Mouse (Mus musculus) intestine, embryonic 15.5 days (tissue): ENCODE data around the gene Paqr5. TPM values are rescaled to one million over a fixed set of nuclear protein-coding genes. Genes with fewer than 3 reads are reported as not detected.
A peak's percentile ranks its signal among the peaks of the same experiment; 100 is the strongest.

Experiments used
- ATAC-seq: fragments of 200-750 bp; cut with Nextera tagmentation; 2 replicates; pipeline ENCODE4 v1.8.0; 2017; ENCODE audit warnings: moderate TSS enrichment, moderate library complexity
- H3K27ac ChIP-seq: fragments of 300-500 bp; sonication (generic); 2 replicates; pipeline ENCODE4 v1.5.1; 2015; ENCODE audit warnings: mild to moderate bottlenecking, inconsistent platforms
- H3K27me3 ChIP-seq: fragments of 300-500 bp; sonication (generic); replicated peaks from 2 replicates; pipeline ENCODE4 v1.6.1; 2015; ENCODE audit warnings: inconsistent platforms
- H3K36me3 ChIP-seq: fragments of 300-500 bp; sonication (generic); 2 replicates; pipeline ENCODE4 v1.6.1; 2015; ENCODE audit warnings: inconsistent platforms
- H3K4me1 ChIP-seq: fragments of 300-500 bp; sonication (generic); replicated peaks from 2 replicates; pipeline ENCODE4 v1.6.1; 2015; ENCODE audit warnings: inconsistent platforms
- H3K4me2 ChIP-seq: fragments of 300-500 bp; sonication (generic); replicated peaks from 2 replicates; pipeline ENCODE4 v1.6.1; 2015; ENCODE audit warnings: mild to moderate bottlenecking, inconsistent platforms
- H3K4me3 ChIP-seq: fragments of 300-500 bp; sonication (generic); replicated peaks from 2 replicates; pipeline ENCODE4 v1.5.1; 2015; ENCODE audit warnings: inconsistent platforms
- H3K9ac ChIP-seq: fragments of 300-500 bp; sonication (generic); 2 replicates; pipeline ENCODE4 v1.6.1; 2015; ENCODE audit warnings: inconsistent platforms
- H3K9me3 ChIP-seq: fragments of 300-500 bp; sonication (generic); 2 replicates; pipeline ENCODE4 v1.6.1; 2016; ENCODE audit warnings: inconsistent platforms
- WGBS: fragments of 180-500 bp; shearing (Covaris S2); methylation state at CpG from one replicate; pipeline ENCODE4 v1.1.7; 2015; 5-methylcytosine and 5-hydroxymethylcytosine counted together
- polyA plus RNA-seq: library from polyadenylated mRNA; unstranded; fragments of >200 nt; fragmentation: Nextera tagmentation; extraction: Ambion mirVana; gene quantifications from 2 replicates; pipeline ENCODE4 v1.2.1, GENCODE M21; 2015

The Paqr5 gene
- polyA plus RNA-seq, 1 experiment from 2014 or later: 7.6 TPM

- peak within 1 kb of the TSS; percentile 97 for H3K4me2 ChIP-seq
- 1% methylated on average over 44 of the region's 44 CpGs for WGBS
- no peaks in the 10 kb centered on the region for H3K4me1 ChIP-seq
- H3K9ac ChIP-seq: peak within 1 kb of the TSS; percentile 74
- H3K27ac ChIP-seq: peak within 1 kb of the TSS; percentile 90
- no peaks in the 10 kb centered on the region for H3K9me3 ChIP-seq
- H3K27me3 ChIP-seq: no peaks in the 10 kb centered on the region
- H3K4me3 ChIP-seq: peak within 1 kb of the TSS; percentile 86
- H3K36me3 ChIP-seq: peaks cover 6% of the 10 kb centered on the region; the same call in 1 of the 2 replicates
- peak; percentile 96 for ATAC-seq
Measured at GRCm38 (mm10) chr9:61946623-61947401, 79.8 kb downstream of the Paqr5 start, which contains the start of gene Kif23. Gene Kif23 (minus strand): TSS chr9:61946774.

GRCm38 (mm10) chr9:61945973-61946611, 80.6 kb downstream of the Paqr5 start:
- no peaks in the 10 kb centered on the region for H3K4me1 ChIP-seq
- peak; percentile 82 for ATAC-seq
- peaks cover 6% of the 10 kb centered on the region; the same call in 1 of the 2 replicates for H3K36me3 ChIP-seq
- peak overlapping the region; percentile 74 for H3K9ac ChIP-seq
- no peaks in the 10 kb centered on the region for H3K27me3 ChIP-seq
- whole genome bisulfite sequencing: under 1% methylated on average over 38 of the region's 38 CpGs
- no peaks in the 10 kb centered on the region for H3K9me3 ChIP-seq
- H3K4me2 ChIP-seq: peak overlapping the region; percentile 97
- H3K4me3 ChIP-seq: peak overlapping the region; percentile 86
- peak overlapping the region; percentile 90 for H3K27ac ChIP-seq

- H3K27me3 ChIP-seq: no peaks in the 10 kb centered on the region
- no peak for ATAC-seq
- no peaks in the 10 kb centered on the region for H3K4me1 ChIP-seq
- H3K27ac ChIP-seq: no peak overlapping the region
- WGBS: 82% methylated on average over 3 of the region's 3 CpGs
- no peaks in the 10 kb centered on the region for H3K9me3 ChIP-seq
- no peak overlapping the region for H3K4me2 ChIP-seq
- peaks cover 23% of the 10 kb centered on the region for H3K36me3 ChIP-seq
- H3K4me3 ChIP-seq: no peak overlapping the region
- H3K9ac ChIP-seq: no peak overlapping the region
Measured at GRCm38 (mm10) chr9:61941054-61941453, 85.6 kb downstream of the Paqr5 start.

- no peaks in the 10 kb centered on the region for H3K27me3 ChIP-seq
- no peak overlapping the region for H3K4me3 ChIP-seq
- no peak for ATAC-seq
- peaks cover 30% of the 10 kb centered on the region; the same call in 1 of the 2 replicates for H3K36me3 ChIP-seq
- no peaks in the 10 kb centered on the region for H3K9me3 ChIP-seq
- no peak overlapping the region for H3K9ac ChIP-seq
- 75% methylated on average over 2 of the region's 2 CpGs for WGBS
- no peak overlapping the region for H3K4me2 ChIP-seq
- no peaks in the 10 kb centered on the region for H3K4me1 ChIP-seq
- no peak overlapping the region for H3K27ac ChIP-seq
Measured at GRCm38 (mm10) chr9:61933333-61933732, 93.3 kb downstream of the Paqr5 start.

GRCm38 (mm10) chr9:61932009-61932408, 94.6 kb downstream of the Paqr5 start:
- Histone ChIP-seq H3K9ac (no peak overlapping the region), H3K27ac (no peak overlapping the region), H3K9me3 (no peaks in the 10 kb centered on the region), H3K27me3 (no peaks in the 10 kb centered on the region), H3K4me2 (no peak overlapping the region), H3K4me1 (no peaks in the 10 kb centered on the region), H3K4me3 (no peak overlapping the region), H3K36me3 (peaks cover 37% of the 10 kb centered on the region)
- WGBS: 93% methylated on average over 3 of the region's 3 CpGs
- ATAC-seq: no peak

- no peak overlapping the region for H3K4me2 ChIP-seq
- H3K9ac ChIP-seq: no peak overlapping the region
- no peaks in the 10 kb centered on the region for H3K27me3 ChIP-seq
- H3K36me3 ChIP-seq: peaks cover 40% of the 10 kb centered on the region
- 90% methylated on average over 10 of the region's 10 CpGs for WGBS
- H3K4me3 ChIP-seq: no peak overlapping the region
- no peaks in the 10 kb centered on the region for H3K4me1 ChIP-seq
- no peaks in the 10 kb centered on the region for H3K9me3 ChIP-seq
- no peak for ATAC-seq
- H3K27ac ChIP-seq: no peak overlapping the region
Measured at GRCm38 (mm10) chr9:61925086-61925660, 101.5 kb downstream of the Paqr5 start.

- Histone ChIP-seq H3K4me3 (no peak overlapping the region), H3K4me2 (no peak overlapping the region), H3K4me1 (no peaks in the 10 kb centered on the region), H3K36me3 (peaks cover 25% of the 10 kb centered on the region), H3K27ac (no peak overlapping the region), H3K9ac (no peak overlapping the region), H3K9me3 (no peaks in the 10 kb centered on the region), H3K27me3 (no peaks in the 10 kb centered on the region)
- 91% methylated on average over 6 of the region's 6 CpGs for WGBS
- ATAC-seq: no peak
Measured at GRCm38 (mm10) chr9:61920331-61920730, 106.3 kb downstream of the Paqr5 start.

GRCm38 (mm10) chr9:61919464-61919863, 107.2 kb downstream of the Paqr5 start:
- no peak overlapping the region for H3K27ac ChIP-seq
- no peak for ATAC-seq
- 92% methylated on average over 5 of the region's 5 CpGs for WGBS
- no peak overlapping the region for H3K4me3 ChIP-seq
- H3K4me1 ChIP-seq: no peaks in the 10 kb centered on the region
- H3K27me3 ChIP-seq: no peaks in the 10 kb centered on the region
- peaks cover 24% of the 10 kb centered on the region for H3K36me3 ChIP-seq
- no peak overlapping the region for H3K9ac ChIP-seq
- H3K4me2 ChIP-seq: no peak overlapping the region
- H3K9me3 ChIP-seq: no peaks in the 10 kb centered on the region

GRCm38 (mm10) chr9:61917436-61917835, 109.2 kb downstream of the Paqr5 start:
- Histone ChIP-seq H3K9ac (no peak overlapping the region), H3K4me3 (no peak overlapping the region), H3K27me3 (no peaks in the 10 kb centered on the region), H3K4me2 (no peak overlapping the region), H3K36me3 (peaks cover 20% of the 10 kb centered on the region), H3K27ac (no peak overlapping the region), H3K9me3 (no peaks in the 10 kb centered on the region), H3K4me1 (peaks cover 3% of the 10 kb centered on the region; the same call in 1 of the 2 replicates)
- 86% methylated on average over 6 of the region's 6 CpGs for WGBS
- ATAC-seq: no peak

GRCm38 (mm10) chr9:61916986-61917385, 109.7 kb downstream of the Paqr5 start:
- no peak overlapping the region for H3K27ac ChIP-seq
- peaks cover 24% of the 10 kb centered on the region for H3K36me3 ChIP-seq
- H3K4me1 ChIP-seq: peaks cover 7% of the 10 kb centered on the region; the same call in 1 of the 2 replicates
- 83% methylated on average over 3 of the region's 3 CpGs for WGBS
- no peaks in the 10 kb centered on the region for H3K9me3 ChIP-seq
- no peak overlapping the region for H3K4me3 ChIP-seq
- H3K9ac ChIP-seq: no peak overlapping the region
- H3K4me2 ChIP-seq: no peak overlapping the region
- ATAC-seq: no peak
- H3K27me3 ChIP-seq: no peaks in the 10 kb centered on the region

GRCm38 (mm10) chr9:61915393-61916005, 111.2 kb downstream of the Paqr5 start:
- peaks cover 8% of the 10 kb centered on the region; the same call in 1 of the 2 replicates for H3K4me1 ChIP-seq
- no peaks in the 10 kb centered on the region for H3K9me3 ChIP-seq
- H3K27ac ChIP-seq: peak overlapping the region; percentile 97
- WGBS: 45% methylated on average over 4 of the region's 4 CpGs
- no peak for ATAC-seq
- H3K9ac ChIP-seq: peak overlapping the region; percentile 55; the same call in 1 of the 2 replicates
- peak overlapping the region; percentile 82 for H3K4me2 ChIP-seq
- H3K4me3 ChIP-seq: peak overlapping the region; percentile 83; the same call in 1 of the 2 replicates
- H3K27me3 ChIP-seq: no peaks in the 10 kb centered on the region
- H3K36me3 ChIP-seq: peaks cover 20% of the 10 kb centered on the region; the same call in 1 of the 2 replicates

GRCm38 (mm10) chr9:61914917-61915300, 111.7 kb downstream of the Paqr5 start:
- 1% methylated on average over 13 of the region's 13 CpGs for WGBS
- H3K4me3 ChIP-seq: peak overlapping the region; percentile 83
- H3K27ac ChIP-seq: peak overlapping the region; percentile 97
- H3K9ac ChIP-seq: peak overlapping the region; percentile 55
- H3K9me3 ChIP-seq: no peaks in the 10 kb centered on the region
- peaks cover 20% of the 10 kb centered on the region; the same call in 1 of the 2 replicates for H3K36me3 ChIP-seq
- H3K4me2 ChIP-seq: peak overlapping the region; percentile 82
- H3K27me3 ChIP-seq: no peaks in the 10 kb centered on the region
- H3K4me1 ChIP-seq: peaks cover 8% of the 10 kb centered on the region; the same call in 1 of the 2 replicates
- no peak for ATAC-seq
